Mouse (Mus musculus): ENCODE measurements around the gene Klrb1c. TPM values are rescaled to one million over a fixed set of nuclear protein-coding genes. Genes with fewer than 3 reads are reported as not detected.

Klrb1c gene
- not detected in 2 replicates for polyA plus RNA-seq (2012)

DNA sequence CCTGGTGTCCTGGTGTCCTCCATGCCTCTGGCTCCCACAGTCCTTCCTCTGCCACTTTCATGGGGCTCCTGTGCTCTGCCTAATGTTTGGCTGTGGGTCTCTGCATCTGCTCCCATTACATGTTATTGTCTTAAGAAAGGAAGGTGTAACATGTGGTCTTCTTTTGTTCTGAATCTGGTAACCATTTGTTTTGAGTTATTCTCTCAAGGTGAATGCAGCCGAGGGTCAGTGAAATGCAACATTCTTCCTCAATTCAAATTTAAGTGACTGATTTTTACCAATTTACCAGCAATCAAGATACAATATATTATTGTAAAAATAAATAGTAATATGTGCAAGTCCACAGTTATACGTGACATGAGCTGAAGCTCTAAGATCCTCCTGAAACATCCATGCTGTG is at the start of gene Klrb1c:
Klrb1c (minus strand) TSS at position 101 of the 400 bp plus-strand sequence.
- TF ChIP-seq GATA1 (IDR thresholded peaks at IDR 0.05; ENCODE audit: low read length): no peak

DNA sequence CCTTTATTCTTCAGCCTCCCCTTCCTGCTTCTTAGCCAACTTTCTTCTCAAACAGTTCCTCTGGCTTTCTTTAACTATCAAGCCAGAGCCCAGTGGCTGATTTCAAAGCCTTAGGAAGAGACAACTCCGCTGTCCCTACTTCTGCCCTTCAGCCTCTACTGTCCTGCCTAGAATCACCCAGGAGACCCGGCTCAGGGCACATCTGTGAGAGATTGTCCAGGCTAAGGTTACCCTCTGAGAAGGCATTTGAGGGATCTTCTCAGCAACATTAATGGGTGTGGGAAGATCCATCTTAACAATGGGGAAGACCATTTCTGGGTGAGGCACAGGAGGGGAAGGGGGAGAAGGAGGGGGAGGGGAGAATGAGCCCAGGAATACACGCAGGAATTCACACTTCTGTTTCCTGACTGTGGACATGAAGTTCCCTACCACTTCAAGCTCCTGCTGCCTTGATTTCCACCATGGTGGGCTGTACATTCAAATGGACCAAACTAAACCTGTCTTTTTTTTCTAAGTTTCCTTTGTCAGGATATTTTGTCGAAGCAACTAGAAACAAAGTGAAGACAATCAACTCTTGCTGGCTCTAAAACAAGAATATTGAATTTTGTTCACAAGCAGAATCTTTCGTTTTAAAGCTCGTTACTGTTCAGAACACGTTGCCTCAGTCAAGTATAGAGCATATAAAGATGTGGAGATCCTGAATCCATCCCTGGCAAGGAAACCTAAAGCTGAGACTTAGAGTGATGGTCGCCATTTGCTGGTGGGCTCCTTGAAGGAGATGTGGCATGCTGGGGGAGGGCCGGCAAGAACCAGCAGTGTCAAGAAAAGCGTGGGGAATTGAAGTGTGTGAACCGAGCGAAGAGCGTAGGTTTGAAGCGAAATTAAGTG is 48.7 kb upstream of the Klrb1c start:
- no peak for TF ChIP-seq GATA1 (IDR thresholded peaks at IDR 0.05; ENCODE audit: low read length)

DNA sequence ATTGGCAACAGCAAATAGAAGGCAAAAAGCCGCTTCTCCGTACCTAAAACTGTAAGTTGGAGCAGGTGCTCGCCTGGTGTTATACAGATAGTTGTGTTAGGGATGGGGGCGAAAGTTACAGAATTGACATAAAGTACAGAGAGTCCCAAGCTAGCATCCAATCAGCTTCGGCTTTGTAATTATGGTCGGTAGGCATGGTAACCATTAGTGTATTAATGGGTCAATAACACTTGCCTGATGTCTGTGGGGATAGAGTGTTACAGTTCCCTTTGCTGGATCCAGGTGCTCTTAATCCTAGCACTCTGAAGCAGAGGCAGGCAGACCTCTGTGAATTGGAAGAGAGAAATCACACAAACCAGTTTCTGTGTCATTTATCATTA is 47.9 kb upstream of the Klrb1c start:
- no peak for TF ChIP-seq GATA1 (IDR thresholded peaks at IDR 0.05; ENCODE audit: low read length)

DNA sequence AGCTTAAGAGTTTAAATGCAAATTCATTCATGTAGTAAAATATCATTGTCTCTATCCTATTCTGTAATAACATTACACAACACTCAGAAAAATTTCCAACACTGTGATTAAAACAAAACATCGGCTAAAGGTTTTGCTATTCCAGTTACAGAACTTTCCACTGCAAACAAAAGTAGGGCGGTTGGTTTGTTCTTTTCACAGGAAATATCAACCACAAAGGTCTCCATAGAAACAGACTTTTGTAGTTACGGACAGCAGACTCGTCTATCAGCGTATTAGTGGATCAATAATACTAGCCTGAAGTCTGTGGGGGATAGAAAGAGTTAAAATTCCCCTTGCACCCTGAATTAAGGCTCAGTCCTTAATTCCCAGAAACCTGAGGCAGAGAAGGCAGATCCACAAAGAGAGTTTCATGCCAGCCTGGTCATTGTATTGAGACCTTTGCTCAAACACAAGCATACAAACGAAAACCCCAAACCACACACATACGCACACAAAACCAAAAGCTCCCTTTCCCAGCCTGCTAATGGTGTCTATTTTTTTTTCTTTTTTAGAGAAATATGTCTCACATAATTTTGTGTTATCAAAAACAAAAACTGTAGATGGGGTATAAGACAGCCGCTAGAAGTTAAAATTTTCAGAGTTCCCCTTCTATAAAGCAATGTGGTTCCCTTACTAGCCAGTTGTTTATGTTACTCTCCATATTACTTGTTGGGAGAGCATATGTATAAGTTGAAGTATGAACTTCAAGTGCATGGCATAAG is 47.4 kb upstream of the Klrb1c start:
- no peak for TF ChIP-seq GATA1 (IDR thresholded peaks at IDR 0.05; ENCODE audit: low read length)

DNA sequence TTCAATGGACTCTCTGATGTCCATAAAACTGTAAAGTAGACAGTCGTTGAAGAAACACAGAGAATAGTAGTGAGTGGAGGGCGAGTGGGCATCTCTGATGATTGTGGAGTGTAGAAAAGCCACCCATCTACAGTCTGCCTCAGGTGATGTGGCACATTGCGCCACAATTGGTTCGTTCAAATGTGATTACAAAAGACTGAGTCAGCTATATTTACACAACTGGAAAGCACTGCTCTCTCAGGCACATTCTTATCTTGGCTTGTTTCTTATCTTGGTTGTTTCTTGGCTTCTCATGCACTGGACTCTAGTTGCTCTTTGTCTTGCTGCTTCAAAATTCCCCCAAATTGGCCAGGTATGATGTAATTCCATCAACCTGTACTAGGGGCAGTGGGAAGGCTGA is 46.6 kb upstream of the Klrb1c start:
- no peak for TF ChIP-seq GATA1 (IDR thresholded peaks at IDR 0.05; ENCODE audit: low read length)

DNA sequence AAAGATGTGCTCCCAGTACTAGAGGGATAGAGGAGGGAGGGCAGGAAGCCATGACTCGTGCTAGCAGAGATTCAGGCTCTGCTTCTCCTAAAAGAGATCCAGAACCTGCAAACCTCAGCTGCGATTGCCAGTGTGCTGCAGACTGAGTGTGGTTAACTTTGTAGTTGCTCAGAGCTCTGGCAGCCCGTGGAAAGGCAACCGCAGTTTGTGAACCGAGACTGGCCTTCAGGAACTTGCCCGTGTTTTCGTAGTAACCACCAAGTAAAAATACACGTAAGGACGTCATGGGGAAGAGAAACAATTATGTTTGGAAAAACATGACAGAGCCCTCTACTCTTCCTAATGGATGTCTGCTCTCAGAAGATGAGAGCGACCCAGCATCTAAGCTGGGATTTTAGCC is 44.0 kb upstream of the Klrb1c start:
- TF ChIP-seq GATA1 (IDR thresholded peaks at IDR 0.05; ENCODE audit: low read length): no peak

DNA sequence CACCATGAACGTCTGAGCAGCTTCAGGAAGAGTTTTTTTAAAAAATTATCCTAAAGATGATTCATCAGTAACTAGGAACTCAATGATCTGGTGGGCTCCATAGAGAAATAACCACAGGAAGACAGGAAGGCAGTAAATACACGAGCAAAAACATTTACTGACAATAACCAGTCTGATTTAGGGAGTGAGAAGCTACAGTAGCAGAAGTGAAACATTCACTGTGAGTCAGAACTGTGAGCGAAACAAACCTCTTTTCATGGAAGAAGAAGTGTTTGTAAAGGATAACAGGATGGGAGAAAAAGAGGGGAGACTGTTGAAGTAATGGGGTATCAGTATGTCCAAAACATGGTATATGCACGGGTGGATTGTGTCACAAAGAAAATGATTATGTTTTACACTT is 40.8 kb upstream of the Klrb1c start:
- TF ChIP-seq GATA1 (IDR thresholded peaks at IDR 0.05; ENCODE audit: low read length): no peak

DNA sequence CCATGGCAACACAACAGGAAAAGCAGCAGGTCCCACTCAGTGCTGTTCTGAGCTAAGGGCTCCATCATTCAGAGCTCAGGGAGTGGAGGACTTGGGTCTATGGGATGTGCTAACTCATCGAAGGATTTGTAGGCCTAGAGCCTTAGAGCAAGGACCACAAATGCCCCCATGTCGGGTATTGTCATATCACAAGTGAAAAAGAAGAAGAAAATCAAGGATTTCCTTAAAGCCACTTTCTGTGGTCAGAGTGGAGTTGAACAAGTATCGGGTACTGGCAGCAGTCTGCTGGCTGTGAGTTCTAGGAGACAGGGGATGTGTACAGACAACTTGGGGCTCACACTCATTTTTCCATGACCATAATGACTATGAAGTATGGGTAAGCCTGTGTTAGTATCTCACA is 37.8 kb upstream of the Klrb1c start:
- TF ChIP-seq GATA1 (IDR thresholded peaks at IDR 0.05; ENCODE audit: low read length): no peak

DNA sequence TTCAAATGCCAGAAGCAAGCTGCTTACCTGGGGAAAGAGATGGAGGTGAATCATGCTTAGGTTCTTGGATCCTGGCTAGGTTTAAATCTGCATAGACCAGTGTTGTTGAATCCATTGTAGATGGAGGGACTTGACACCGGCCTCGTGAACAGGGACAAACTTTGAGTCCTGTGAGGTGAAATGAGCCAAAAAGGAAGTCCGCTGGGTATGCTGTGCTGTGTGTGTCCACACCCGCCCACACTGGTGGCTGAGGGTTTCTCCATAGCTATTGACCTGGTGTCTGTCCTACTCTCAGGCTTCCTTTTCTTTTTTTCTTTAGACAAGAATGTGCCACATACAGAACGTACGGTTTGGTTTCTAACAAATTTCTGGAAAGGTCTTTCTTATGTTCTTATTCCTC is 37.1 kb upstream of the Klrb1c start, which contains the start of the genes Gm44511 and Klrb1b:
Gm44511 (minus strand) TSS at position 184 of the 400 bp plus-strand sequence.
Klrb1b (minus strand) TSS at position 200 of the 400 bp plus-strand sequence.
- TF ChIP-seq GATA1 (IDR thresholded peaks at IDR 0.05; ENCODE audit: low read length): no peak

DNA sequence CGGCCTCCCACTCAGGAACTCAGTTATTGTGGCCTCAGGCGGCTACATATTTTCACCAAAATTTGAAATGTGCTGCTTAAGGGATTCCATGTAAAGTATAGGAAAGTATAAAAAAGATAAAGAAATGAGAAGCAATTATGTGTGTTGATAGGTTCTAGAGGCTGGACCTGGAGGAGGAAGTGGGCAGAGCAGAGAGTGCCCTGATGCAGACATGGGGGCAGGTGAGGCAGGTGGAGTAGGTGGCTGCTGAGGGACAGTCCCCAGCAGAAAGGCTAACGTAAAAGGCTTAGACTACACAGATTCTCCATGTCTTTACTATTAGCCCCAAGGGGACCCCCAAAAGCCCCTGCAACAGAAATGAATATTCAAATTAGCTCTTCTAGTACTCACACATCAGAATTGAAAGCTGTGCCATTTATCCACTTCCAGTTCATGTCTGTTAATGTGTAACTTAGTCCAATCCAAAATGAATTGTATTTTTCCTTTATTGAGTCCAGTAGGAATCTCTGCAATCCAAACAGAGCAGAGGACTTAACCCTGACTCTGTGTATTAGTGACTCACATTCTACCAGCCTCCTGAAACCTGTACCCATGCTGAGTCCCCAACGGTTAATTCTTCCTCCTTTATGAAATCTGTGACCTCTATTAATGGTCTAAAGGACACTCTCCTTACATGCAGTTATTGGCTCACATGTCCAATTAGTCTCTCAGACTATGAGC is 29.2 kb upstream of the Klrb1c start:
- no peak for TF ChIP-seq GATA1 (IDR thresholded peaks at IDR 0.05; ENCODE audit: low read length)

DNA sequence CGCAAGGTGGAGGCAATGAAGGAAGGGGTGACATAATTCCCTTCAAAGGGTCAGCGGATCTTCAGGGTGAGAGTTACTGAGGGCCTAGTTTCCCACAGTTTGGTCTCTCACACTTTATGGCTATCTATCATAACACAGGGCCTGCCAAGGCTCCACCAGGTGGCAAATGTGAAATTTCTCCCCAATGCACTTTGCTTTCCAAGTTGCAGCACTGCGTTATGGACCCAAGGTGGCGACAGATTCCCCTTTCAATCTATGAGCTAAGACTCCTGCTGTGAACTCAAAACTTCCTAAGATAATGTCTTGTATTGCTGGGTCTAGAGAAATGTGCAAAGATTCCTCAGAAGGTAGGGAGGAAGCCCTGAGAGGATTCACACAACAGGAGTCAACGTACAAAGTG is 19.5 kb upstream of the Klrb1c start:
- no peak for TF ChIP-seq GATA1 (IDR thresholded peaks at IDR 0.05; ENCODE audit: low read length)

DNA sequence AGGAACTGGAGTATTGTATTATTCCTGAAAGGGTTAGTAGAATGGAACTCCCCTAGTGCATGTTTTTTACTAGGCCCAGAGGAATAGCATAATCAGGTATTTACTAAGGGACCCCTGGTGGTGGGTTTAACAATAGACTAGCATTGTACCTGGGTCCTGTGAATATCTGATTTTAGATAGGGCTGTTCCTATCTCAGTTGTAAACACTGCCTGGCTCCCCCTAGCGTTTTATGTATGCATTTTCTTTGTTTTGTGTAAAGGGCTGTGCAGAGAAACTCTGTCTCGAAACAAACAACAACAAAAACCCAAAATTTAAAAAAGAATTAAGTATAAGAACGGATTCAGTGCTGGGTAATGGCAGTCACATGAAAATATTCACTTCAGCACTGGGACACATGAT is 18.0 kb upstream of the Klrb1c start:
- no peak for TF ChIP-seq GATA1 (IDR thresholded peaks at IDR 0.05; ENCODE audit: low read length)

DNA sequence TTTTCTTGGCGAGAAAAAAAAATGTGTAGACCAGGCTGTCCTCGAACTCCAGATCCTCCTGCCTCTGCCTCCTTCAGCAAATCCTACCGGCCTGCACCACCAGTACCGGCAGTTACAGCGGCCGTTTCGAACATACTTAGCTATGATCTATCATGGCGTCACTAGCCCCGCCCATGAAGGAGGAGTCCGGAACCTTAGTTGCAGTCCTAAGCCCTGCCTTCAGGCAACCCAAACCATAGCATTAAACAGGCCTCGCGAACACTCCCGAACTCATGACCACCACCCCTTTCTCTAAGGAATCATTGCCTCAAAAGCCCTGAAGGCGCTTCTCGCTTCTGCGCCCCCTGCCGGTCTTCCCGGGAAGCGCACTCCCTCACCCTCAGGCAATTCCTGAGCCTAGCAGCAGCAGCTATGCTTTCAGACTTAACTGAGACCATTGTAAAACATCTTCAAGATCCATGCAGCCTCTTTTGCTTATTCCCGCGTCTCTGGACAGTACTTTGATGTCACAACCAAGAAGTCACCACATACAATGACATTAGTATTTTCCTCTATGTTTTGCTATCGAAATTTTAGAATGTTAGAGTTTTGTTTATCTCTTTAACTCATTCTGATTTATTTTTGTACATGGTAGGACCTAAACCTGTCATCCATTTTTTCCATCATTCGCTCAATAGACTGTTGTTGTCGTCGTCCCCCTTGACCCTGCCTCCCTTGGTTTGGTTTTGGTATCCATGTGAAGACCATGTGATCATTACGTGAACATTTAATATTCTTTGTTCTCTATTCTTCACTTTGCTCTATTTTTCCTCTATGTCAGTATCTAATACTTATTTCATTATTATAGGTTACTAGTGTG is 14.2 kb upstream of the Klrb1c start:
- no peak for TF ChIP-seq GATA1 (IDR thresholded peaks at IDR 0.05; ENCODE audit: low read length)

DNA sequence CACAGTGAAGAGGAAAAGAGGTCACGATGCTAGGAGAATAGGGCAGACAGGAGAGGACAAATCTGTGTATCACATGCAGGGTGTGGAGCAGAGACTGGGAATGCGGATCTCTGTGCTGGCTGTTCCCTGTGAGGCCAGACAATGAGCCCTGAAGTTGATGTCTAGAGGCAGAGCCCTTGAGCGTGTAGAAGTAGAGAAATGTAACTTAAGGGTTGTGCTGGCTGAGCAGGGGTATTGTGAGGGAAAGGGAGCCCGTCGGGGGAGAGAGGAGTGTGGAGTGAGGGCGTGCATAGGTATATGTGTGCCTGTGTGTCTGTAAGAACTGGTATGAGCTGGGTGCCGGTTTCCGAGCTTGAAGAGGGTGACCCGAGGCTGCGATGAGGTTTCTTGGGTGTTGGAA is 13.5 kb upstream of the Klrb1c start:
- TF ChIP-seq GATA1 (IDR thresholded peaks at IDR 0.05; ENCODE audit: low read length): no peak

DNA sequence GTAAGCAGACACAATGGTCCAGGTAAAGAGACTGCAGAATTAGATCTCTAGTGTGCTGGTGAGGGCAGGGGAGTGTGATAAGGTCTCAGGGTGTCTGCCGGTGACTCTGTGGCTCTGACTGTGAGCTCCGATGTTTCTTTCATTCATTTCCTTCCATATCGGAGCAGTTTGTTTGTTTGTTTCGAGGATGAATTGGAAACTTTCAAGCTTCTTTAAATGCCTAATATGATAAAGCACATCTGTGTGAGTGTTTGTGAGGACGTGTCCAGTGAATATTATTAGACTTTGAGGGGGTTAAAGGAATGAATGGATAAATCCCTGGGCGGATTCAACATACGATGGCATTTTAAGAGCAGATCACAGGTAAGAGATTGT is 10.9 kb upstream of the Klrb1c start:
- TF ChIP-seq GATA1 (IDR thresholded peaks at IDR 0.05; ENCODE audit: low read length): no peak

Data from G1E-ER4 (cell line).